Mouse (Mus musculus) limb, embryonic 11.5 days (tissue): ENCODE measurements at regions not wholly inside any gene's neighbourhood (a gene's known extent, or its start where the extent isn't known, plus 50 kb on each side); places are given as distances from the start of the nearest gene placed in this dataset.

Experiments used
- ATAC-seq: fragments of 200-750 bp; cut with Nextera tagmentation; 2 replicates; pipeline ENCODE4 v1.8.0; 2017; ENCODE audit warnings: low read depth; ENCODE audit not compliant: insufficient number of reproducible peaks, low FRiP score, low TSS enrichment
- DNase-seq: peaks from one replicate; pipeline ENCODE4 v3.0.0-alpha.2; 2015; ENCODE audit warnings: low spot score
- H3K27ac ChIP-seq: fragments of 300-500 bp; sonication (generic); replicated peaks from 2 replicates; pipeline ENCODE4 v1.5.1; 2014; ENCODE audit warnings: low read depth, mild to moderate bottlenecking, low read length
- H3K27me3 ChIP-seq: fragments of 300-500 bp; sonication (generic); 2 replicates; pipeline ENCODE4 v1.6.1; 2014; ENCODE audit warnings: mild to moderate bottlenecking, low read length, mixed read lengths; ENCODE audit not compliant: control insufficient read depth, insufficient read depth
- H3K36me3 ChIP-seq: fragments of 300-500 bp; sonication (generic); 2 replicates; pipeline ENCODE4 v1.6.1; 2014; ENCODE audit warnings: mild to moderate bottlenecking, low read length, moderate library complexity, mixed read lengths; ENCODE audit not compliant: control insufficient read depth, insufficient read depth
- H3K4me1 ChIP-seq: fragments of 300-500 bp; sonication (generic); 2 replicates; pipeline ENCODE4 v1.6.1; 2014; ENCODE audit warnings: low read length, mixed read lengths; ENCODE audit not compliant: control insufficient read depth, insufficient read depth
- H3K4me2 ChIP-seq: fragments of 300-500 bp; sonication (generic); 2 replicates; pipeline ENCODE4 v1.6.1; 2014; ENCODE audit warnings: low read depth, mild to moderate bottlenecking, moderate library complexity; ENCODE audit not compliant: severe bottlenecking
- H3K4me3 ChIP-seq: fragments of 300-500 bp; sonication (generic); 2 replicates; pipeline ENCODE4 v1.5.1; 2014; ENCODE audit warnings: low read depth, low read length
- H3K9ac ChIP-seq: fragments of 300-500 bp; sonication (generic); 2 replicates; pipeline ENCODE4 v1.6.1; 2014; ENCODE audit warnings: mild to moderate bottlenecking, low read length
- H3K9me3 ChIP-seq: fragments of 300-500 bp; sonication (generic); 2 replicates; pipeline ENCODE4 v1.6.1; 2016; ENCODE audit warnings: low read length; ENCODE audit not compliant: control insufficient read depth
- WGBS: fragments of 180-500 bp; shearing (Covaris S2); extraction: QIAGEN DNeasy Blood & Tissue Kit; methylation state at CpG from one replicate; pipeline ENCODE4 v1.1.7; 2014; 5-methylcytosine and 5-hydroxymethylcytosine counted together

GRCm38 (mm10) chr3:67661529-67661928, 79.0 kb downstream of the Mfsd1 start:
- Histone ChIP-seq H3K9ac (no peak overlapping the region), H3K27ac (no peak overlapping the region), H3K9me3 (no peaks in the 10 kb centered on the region), H3K4me3 (no peak overlapping the region), H3K27me3 (no peaks in the 10 kb centered on the region), H3K4me1 (no peaks in the 10 kb centered on the region), H3K36me3 (no peaks in the 10 kb centered on the region), H3K4me2 (no peak overlapping the region)
- no peak for ATAC-seq
- no peak for DNase-seq
- WGBS, result 87% methylated on average over 3 of the region's 3 CpGs

DNA sequence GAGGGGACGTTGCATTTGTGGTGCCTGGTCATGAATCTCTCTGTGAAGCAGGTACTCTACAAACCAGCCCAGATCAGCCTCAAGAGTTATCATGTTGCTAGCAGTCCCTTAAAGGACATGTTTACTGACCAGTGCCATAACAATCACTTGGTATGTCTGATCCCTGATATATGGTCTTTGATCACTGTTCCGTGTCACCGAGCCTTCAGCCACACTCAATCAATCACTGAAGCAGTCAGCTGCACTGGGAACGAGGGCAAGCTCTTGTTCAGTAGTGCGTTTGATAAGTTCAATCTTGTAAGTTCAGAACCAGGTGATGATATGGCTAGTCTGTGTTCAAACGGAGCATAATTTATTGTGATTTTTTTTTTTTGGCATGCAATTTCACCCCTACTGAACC, 126.8 kb downstream of the Mfsd1 start:
- WGBS, result 19% methylated on average over 6 of the region's 6 CpGs
- Histone ChIP-seq H3K27me3 (no peaks in the 10 kb centered on the region), H3K36me3 (no peaks in the 10 kb centered on the region), H3K9ac (no peak overlapping the region), H3K4me3 (no peak overlapping the region), H3K27ac (no peak overlapping the region), H3K4me2 (no peak overlapping the region), H3K4me1 (0 out of 2 replicates have a peak, but pooled peaks cover 2% of the 10 kb centered on the region), H3K9me3 (no peaks in the 10 kb centered on the region; the same call in 1 of the 2 replicates)
- DNase-seq, result peak; percentile 53
- ATAC-seq, result no peak

- no peaks in the 10 kb centered on the region; the same call in 1 of the 2 replicates for H3K9me3 ChIP-seq
- no peak overlapping the region for H3K4me3 ChIP-seq
- DNase-seq (no peak), ATAC-seq (no peak)
- H3K27ac ChIP-seq, result no peak overlapping the region
- no peaks in the 10 kb centered on the region for H3K36me3 ChIP-seq
- WGBS, result 66% methylated on average over 2 of the region's 2 CpGs
- H3K9ac ChIP-seq, result no peak overlapping the region
- no peak overlapping the region for H3K4me2 ChIP-seq
- H3K27me3 ChIP-seq, result no peaks in the 10 kb centered on the region
- H3K4me1 ChIP-seq, result 0 out of 2 replicates have a peak, but pooled peaks cover 2% of the 10 kb centered on the region
These were observed 129.2 kb downstream of the Mfsd1 start for GRCm38 (mm10) chr3:67711716-67712115.

- DNase-seq (no peak), ATAC-seq (no peak)
- Histone ChIP-seq H3K27me3 (no peaks in the 10 kb centered on the region), H3K36me3 (no peaks in the 10 kb centered on the region), H3K9me3 (no peaks in the 10 kb centered on the region), H3K9ac (no peak overlapping the region), H3K27ac (no peak overlapping the region), H3K4me1 (no peaks in the 10 kb centered on the region), H3K4me3 (no peak overlapping the region), H3K4me2 (no peak overlapping the region)
- WGBS, result 49% methylated on average over 3 of the region's 3 CpGs
These were observed 149.4 kb downstream of the Mfsd1 start for GRCm38 (mm10) chr3:67731921-67732320.

DNA sequence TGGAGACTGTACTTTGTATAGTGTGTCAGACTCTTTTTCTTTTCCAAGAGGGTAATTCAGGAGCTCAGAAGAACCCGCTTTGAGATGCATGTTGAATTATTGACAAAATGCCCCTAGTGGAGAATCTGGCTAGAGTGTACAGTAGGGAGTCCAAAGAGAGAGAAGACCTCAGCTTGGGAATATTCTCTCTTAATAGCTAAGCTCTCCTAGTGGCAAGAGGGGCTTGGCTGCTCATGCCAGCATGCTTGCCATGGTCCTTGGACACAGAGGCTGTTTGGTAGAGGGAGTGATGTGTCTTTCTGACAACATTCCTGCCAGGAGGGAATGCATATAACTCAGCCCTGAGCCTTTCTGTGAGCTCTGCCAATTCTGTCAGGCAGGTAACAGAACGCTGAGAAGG, 150.3 kb downstream of the Mfsd1 start:
- Histone ChIP-seq H3K9ac (no peak overlapping the region), H3K27ac (no peak overlapping the region), H3K4me2 (no peak overlapping the region), H3K4me3 (no peak overlapping the region), H3K36me3 (no peaks in the 10 kb centered on the region), H3K27me3 (no peaks in the 10 kb centered on the region), H3K9me3 (no peaks in the 10 kb centered on the region), H3K4me1 (no peaks in the 10 kb centered on the region)
- no peak for DNase-seq
- no peak for ATAC-seq
- 72% methylated on average over 2 of the region's 2 CpGs for whole genome bisulfite sequencing

DNA sequence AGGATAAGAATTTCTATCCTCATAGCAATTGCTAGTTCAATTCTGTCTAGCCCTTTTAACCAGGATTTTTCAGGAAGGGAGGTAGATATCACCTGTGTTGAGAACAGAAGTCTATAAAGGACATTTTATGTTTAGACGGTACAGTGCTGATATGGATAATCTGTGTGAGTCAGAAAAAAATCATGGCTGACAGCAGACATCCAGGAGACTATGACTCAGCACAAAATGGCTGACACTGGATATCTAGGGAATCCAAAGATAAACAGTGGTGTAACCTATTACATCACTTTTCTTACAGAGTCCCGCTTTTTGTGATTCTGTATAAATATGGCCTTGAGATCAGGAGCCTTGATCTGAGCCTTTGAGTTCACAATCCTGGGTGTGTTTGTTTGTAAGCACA, 137.8 kb upstream of the Iqcj start:
- WGBS, result 94% methylated on average over 2 of the region's 2 CpGs
- no peak overlapping the region for H3K9ac ChIP-seq
- no peaks in the 10 kb centered on the region for H3K9me3 ChIP-seq
- H3K36me3 ChIP-seq, result no peaks in the 10 kb centered on the region
- no peak for DNase-seq
- H3K4me3 ChIP-seq, result no peak overlapping the region
- H3K27ac ChIP-seq, result no peak overlapping the region
- no peak overlapping the region for H3K4me2 ChIP-seq
- ATAC-seq, result no peak
- H3K27me3 ChIP-seq, result no peaks in the 10 kb centered on the region
- H3K4me1 ChIP-seq, result no peaks in the 10 kb centered on the region

- no peaks in the 10 kb centered on the region for H3K9me3 ChIP-seq
- H3K27me3 ChIP-seq, result no peaks in the 10 kb centered on the region
- no peak overlapping the region for H3K4me3 ChIP-seq
- DNase-seq, result no peak
- H3K27ac ChIP-seq, result no peak overlapping the region
- no peak for ATAC-seq
- no peak overlapping the region for H3K9ac ChIP-seq
- WGBS, result 83% methylated on average over 2 of the region's 2 CpGs
- no peaks in the 10 kb centered on the region for H3K36me3 ChIP-seq
- no peak overlapping the region for H3K4me2 ChIP-seq
- H3K4me1 ChIP-seq, result no peaks in the 10 kb centered on the region
These were observed 123.4 kb upstream of the Iqcj start for GRCm38 (mm10) chr3:67768603-67769002.

- Histone ChIP-seq H3K4me1 (no peaks in the 10 kb centered on the region), H3K36me3 (no peaks in the 10 kb centered on the region), H3K27me3 (no peaks in the 10 kb centered on the region), H3K27ac (no peak overlapping the region), H3K9me3 (no peaks in the 10 kb centered on the region), H3K9ac (no peak overlapping the region), H3K4me3 (no peak overlapping the region), H3K4me2 (no peak overlapping the region)
- no peak for ATAC-seq
- no peak for DNase-seq
- 81% methylated on average over 2 of the region's 2 CpGs for WGBS
These were observed 118.6 kb upstream of the Iqcj start for GRCm38 (mm10) chr3:67773403-67773802.

DNA sequence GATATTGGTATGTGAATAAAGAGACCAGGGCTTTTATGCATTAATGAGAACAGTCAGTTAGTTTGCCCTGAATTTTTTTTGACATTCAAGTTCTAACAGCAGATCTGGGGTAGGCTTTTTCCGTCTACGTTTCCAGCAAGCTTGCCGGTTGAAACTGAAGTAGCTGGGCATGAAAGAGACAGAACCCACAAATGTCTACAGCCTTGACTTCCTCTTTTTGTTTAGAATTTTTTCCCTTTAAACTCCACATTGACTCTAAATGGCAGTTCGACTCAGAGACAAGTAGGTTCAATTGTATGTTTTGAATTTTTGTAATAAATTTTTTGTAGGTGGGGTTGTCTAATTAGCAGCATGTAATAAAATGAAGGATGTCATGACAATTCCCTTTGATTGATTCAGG, 109.8 kb upstream of the Iqcj start:
- no peak overlapping the region for H3K4me2 ChIP-seq
- no peaks in the 10 kb centered on the region for H3K4me1 ChIP-seq
- H3K9ac ChIP-seq, result no peak overlapping the region
- no peak overlapping the region for H3K4me3 ChIP-seq
- no peak for DNase-seq
- 88% methylated on average over 4 of the region's 4 CpGs for WGBS
- ATAC-seq, result no peak
- H3K36me3 ChIP-seq, result no peaks in the 10 kb centered on the region
- no peaks in the 10 kb centered on the region for H3K27me3 ChIP-seq
- no peaks in the 10 kb centered on the region for H3K9me3 ChIP-seq
- no peak overlapping the region for H3K27ac ChIP-seq
